Mouse (Mus musculus) bone marrow macrophage, adult 2 months (primary cell): Measurements from ENCODE around the gene Garnl3.

ENCODE experiments used
- CTCF ChIP-seq: IDR thresholded peaks from 2 replicates; pipeline ENCODE4 v1.5.1; 2012; ENCODE audit warnings: low read depth, mild to moderate bottlenecking, low read length, moderate library complexity
- POLR2A ChIP-seq: IDR thresholded peaks from 2 replicates; pipeline ENCODE4 v1.6.1; 2012; ENCODE audit warnings: mild to moderate bottlenecking, low read depth, low read length, borderline replicate concordance

DNA sequence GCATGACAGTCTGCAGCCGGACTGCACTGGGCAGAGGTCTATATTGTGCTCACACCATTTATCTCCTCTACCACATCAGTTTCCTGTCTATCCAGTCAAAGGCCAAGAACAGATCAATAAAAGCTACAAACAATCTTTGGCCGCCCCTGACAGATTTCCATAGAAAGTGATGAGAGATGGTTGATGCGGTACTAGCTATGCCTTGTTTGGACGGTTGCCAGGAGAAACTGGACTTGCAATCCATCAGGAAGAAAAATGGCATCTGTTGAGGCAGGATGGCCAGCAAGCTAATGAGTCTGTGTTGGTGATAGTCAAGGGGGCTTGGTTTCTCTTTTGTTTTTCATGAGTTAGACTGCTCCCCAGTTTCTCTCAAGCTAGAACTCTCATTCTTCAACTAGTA is 51.3 kb downstream of the Garnl3 start:
- no peak for TF ChIP-seq CTCF
- no peak for TF ChIP-seq POLR2A
